Mouse (Mus musculus): ENCODE results near the gene Ccdc134. TPM values are rescaled to one million over a fixed set of nuclear protein-coding genes. Genes with fewer than 3 reads are reported as not detected.

The Ccdc134 gene
- polyA plus RNA-seq (2012; rRNA removed; ENCODE audit: low replicate concordance) = 10.0 and 14.9 TPM in 2 replicates

GRCm38 (mm10) chr15:82127426-82128374 is at the start of gene Ccdc134:
TSS of gene Ccdc134 (plus strand) at chr15:82127922.

DNA sequence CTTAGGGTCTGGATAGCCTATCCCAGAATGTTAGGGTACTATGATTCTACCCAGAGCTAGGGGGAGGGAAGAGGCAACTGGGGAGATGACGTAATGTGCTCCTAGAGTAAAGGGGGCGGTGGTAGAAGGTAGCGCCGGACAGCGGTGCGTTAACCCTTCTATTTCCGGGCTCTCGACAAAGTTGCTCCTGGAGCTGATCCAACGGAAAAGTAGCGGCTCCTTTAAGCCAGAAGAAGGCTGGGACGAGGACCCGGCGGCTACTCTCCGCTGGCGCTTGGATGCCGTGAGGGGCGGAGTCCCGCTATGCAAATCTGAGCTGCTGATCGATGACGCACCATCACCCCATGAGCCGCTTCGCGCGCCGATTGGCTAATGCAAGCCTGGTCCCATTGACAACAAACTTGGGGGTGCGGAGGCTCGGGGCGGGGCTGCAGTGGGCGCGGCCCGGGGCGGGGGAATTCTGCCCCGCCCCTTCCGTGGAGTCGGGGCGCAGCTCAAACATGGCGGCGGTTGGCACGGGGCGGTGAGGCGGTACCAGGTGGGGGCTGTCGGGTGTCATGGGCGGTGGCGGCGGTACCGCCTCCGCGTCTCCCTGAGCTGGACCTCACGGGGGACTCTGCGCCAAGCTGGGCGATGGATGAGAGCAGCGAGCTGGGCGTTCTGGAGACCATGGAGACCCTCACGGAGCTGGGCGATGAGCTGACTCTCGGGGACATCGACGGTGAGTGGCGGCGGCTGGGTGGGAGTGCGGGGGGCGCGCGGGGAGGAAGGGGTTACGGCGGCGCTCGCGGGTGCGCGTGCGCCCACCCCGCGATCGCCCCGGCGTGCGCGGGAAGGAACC is 19.3 kb downstream of the Ccdc134 start, which contains the start of gene Srebf2:
Gene Srebf2, plus strand, starts transcription at position 412 of the 841 bp plus-strand sequence.

Other genes starting within 250 kb of the Ccdc134 start
- gene Polr3h, start 201.7 kb upstream of the Ccdc134 start, polyA plus RNA-seq (2012; rRNA removed; ENCODE audit: low replicate concordance) = 20.3 and 22.0 TPM in 2 replicates
- 3.8 and 39.1 TPM in 2 replicates for gene Csdc2, start 191.2 kb upstream of the Ccdc134 start, polyA plus RNA-seq (2012; rRNA removed; ENCODE audit: low replicate concordance)
- gene Pmm1, start 167.0 kb upstream of the Ccdc134 start, polyA plus RNA-seq (2012; rRNA removed; ENCODE audit: low replicate concordance) = 109 and 124 TPM in 2 replicates
- not detected in 2 replicates for gene 1700029P11Rik, start 147.4 kb upstream of the Ccdc134 start, polyA plus RNA-seq (2012; rRNA removed; ENCODE audit: low replicate concordance)
- gene Xrcc6, start 140.1 kb upstream of the Ccdc134 start, polyA plus RNA-seq (2012; rRNA removed; ENCODE audit: low replicate concordance) = 23.3 and 33.3 TPM in 2 replicates
- 28.1 and 41.7 TPM in 2 replicates for gene Desi1, start 94.1 kb upstream of the Ccdc134 start, polyA plus RNA-seq (2012; rRNA removed; ENCODE audit: low replicate concordance)
- gene Snu13, start 80.3 kb upstream of the Ccdc134 start, polyA plus RNA-seq (2012; rRNA removed; ENCODE audit: low replicate concordance) = 50.4 and 75.6 TPM in 2 replicates
- gene 4930407I10Rik, start 68.8 kb upstream of the Ccdc134 start, polyA plus RNA-seq (2012; rRNA removed; ENCODE audit: low replicate concordance) = not detected in 2 replicates
- gene Mei1, start 57.9 kb upstream of the Ccdc134 start, polyA plus RNA-seq (2012; rRNA removed; ENCODE audit: low replicate concordance) = 0.04 TPM in 1 of 2 replicates, not detected in the other
- gene Srebf2, start 19.3 kb downstream of the Ccdc134 start, polyA plus RNA-seq (2012; rRNA removed; ENCODE audit: low replicate concordance) = 60.2 and 70.3 TPM in 2 replicates
- 0.40 and 0.62 TPM in 2 replicates for gene Shisa8, start 84.9 kb downstream of the Ccdc134 start, polyA plus RNA-seq (2012; rRNA removed; ENCODE audit: low replicate concordance)
- gene Tnfrsf13c, start 96.4 kb downstream of the Ccdc134 start, polyA plus RNA-seq (2012; rRNA removed; ENCODE audit: low replicate concordance) = 0.40 and 0.66 TPM in 2 replicates
- gene Cenpm, start 116.8 kb downstream of the Ccdc134 start, polyA plus RNA-seq (2012; rRNA removed; ENCODE audit: low replicate concordance) = 3.7 and 11.9 TPM in 2 replicates
- not detected in 2 replicates for gene 1500009C09Rik, start 124.5 kb downstream of the Ccdc134 start, polyA plus RNA-seq (2012; rRNA removed; ENCODE audit: low replicate concordance)
- 1.6 and 1.8 TPM in 2 replicates for gene Sept3, start 147.0 kb downstream of the Ccdc134 start, polyA plus RNA-seq (2012; rRNA removed; ENCODE audit: low replicate concordance)
- gene Wbp2nl, start 171.0 kb downstream of the Ccdc134 start, polyA plus RNA-seq (2012; rRNA removed; ENCODE audit: low replicate concordance) = 0.19 TPM in 1 of 2 replicates, not detected in the other
- 135 and 144 TPM in 2 replicates for gene Naga, start 211.0 kb downstream of the Ccdc134 start, polyA plus RNA-seq (2012; rRNA removed; ENCODE audit: low replicate concordance)
- 2.1 and 8.0 TPM in 2 replicates for gene Pheta2, start 211.0 kb downstream of the Ccdc134 start, polyA plus RNA-seq (2012; rRNA removed; ENCODE audit: low replicate concordance)
- 221 and 257 TPM in 2 replicates for gene Smdt1, start 211.0 kb downstream of the Ccdc134 start, polyA plus RNA-seq (2012; rRNA removed; ENCODE audit: low replicate concordance)
- 293 and 339 TPM in 2 replicates for gene Ndufa6, start 226.4 kb downstream of the Ccdc134 start, polyA plus RNA-seq (2012; rRNA removed; ENCODE audit: low replicate concordance)

All from subcutaneous adipose tissue, adult 2 months (tissue).